Mouse (Mus musculus): ENCODE results near the gene Bhlhe23.

GRCm38 (mm10) chr2:180794422-180794821 lies 17.7 kb upstream of the Bhlhe23 start:
- no peak for TF ChIP-seq CHD2 (IDR thresholded peaks at IDR 0.05; ENCODE audit: low read depth, low read length)
- no peak for TF ChIP-seq ZNF384 (IDR thresholded peaks at IDR 0.05; ENCODE audit: low read depth, low read length)

Measured in ES-E14 (cell line).